Mouse (Mus musculus) brown adipose tissue, adult 24 weeks (tissue): ENCODE data around the gene Prl7b1. TPM values are rescaled to one million over a fixed set of nuclear protein-coding genes. Genes with fewer than 3 reads are reported as not detected.

Experiments
- H3K27ac ChIP-seq: fragments of 200-500 bp; replicated peaks from 2 replicates; pipeline ENCODE4 v1.5.1; 2012; ENCODE audit warnings: low read depth, mild to moderate bottlenecking, low read length
- H3K4me1 ChIP-seq: fragments of 200-500 bp; 2 replicates; pipeline ENCODE4 v1.6.1; 2012; ENCODE audit warnings: low read length, mixed read lengths; ENCODE audit not compliant: control insufficient read depth, insufficient read depth, insufficient read length
- H3K4me3 ChIP-seq: fragments of 200-500 bp; 2 replicates; pipeline ENCODE4 v1.5.1; 2012; ENCODE audit warnings: low read depth, mild to moderate bottlenecking, low read length, moderate library complexity; ENCODE audit not compliant: insufficient read depth
- polyA plus RNA-seq: library from polyadenylated mRNA; stranded (reverse); fragments of >200 nt; gene quantifications from 2 replicates; pipeline ENCODE4 v1.2.4, GENCODE M21; 2012; ENCODE audit not compliant: missing spikeins, insufficient read depth, insufficient read length

Gene Prl7b1
- polyA plus RNA-seq: not detected in 2 replicates

DNA sequence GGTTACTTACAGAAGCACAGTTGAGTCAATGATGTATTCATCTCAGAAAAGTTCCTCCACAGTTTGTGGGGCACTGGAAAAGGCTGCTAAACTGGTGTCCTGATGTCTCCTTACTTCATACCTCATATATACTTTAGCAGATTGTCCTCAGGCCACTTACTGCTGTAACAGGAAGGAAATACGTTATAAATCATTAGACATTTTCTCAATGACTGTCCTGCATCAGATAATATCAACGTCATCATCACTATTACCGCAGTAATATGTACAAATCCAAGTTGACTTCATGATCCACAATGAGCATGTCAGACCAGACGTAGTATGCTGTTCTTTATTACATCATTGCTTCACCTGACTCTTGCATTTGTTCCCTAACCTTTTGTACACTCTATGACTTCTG, at the start of gene Prl7b1:
Prl7b1 (minus strand) TSS at position 101 of the 400 bp plus-strand sequence.
- Histone ChIP-seq H3K4me3 (no peak within 1 kb of the TSS), H3K27ac (no peak within 1 kb of the TSS), H3K4me1 (no peaks in the 10 kb centered on the region)

DNA sequence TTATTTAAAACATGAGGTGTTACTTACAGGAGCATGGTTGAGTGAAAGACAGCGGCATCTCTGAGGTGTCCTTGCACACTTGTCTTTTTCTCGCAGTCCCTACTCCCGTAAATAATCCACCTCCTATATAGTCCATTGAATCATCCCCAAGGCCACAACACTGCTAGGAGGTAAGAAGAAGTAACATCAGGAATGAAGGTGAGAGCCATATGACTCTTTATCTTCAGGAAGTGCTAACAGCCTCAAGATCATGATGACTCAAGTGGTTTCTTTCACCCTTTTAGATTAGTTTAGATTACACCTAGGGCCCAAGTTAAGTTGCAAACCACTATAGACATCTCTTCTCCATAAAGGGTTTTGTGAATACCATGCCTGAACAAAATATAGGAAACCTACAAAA, 32.0 kb upstream of the Prl7b1 start, which contains the start of gene Prl7a1:
Prl7a1 (minus strand) TSS at position 101 of the 400 bp plus-strand sequence.
- no peak within 1 kb of the TSS for H3K27ac ChIP-seq
- no peaks in the 10 kb centered on the region for H3K4me1 ChIP-seq
- H3K4me3 ChIP-seq: no peak within 1 kb of the TSS

DNA sequence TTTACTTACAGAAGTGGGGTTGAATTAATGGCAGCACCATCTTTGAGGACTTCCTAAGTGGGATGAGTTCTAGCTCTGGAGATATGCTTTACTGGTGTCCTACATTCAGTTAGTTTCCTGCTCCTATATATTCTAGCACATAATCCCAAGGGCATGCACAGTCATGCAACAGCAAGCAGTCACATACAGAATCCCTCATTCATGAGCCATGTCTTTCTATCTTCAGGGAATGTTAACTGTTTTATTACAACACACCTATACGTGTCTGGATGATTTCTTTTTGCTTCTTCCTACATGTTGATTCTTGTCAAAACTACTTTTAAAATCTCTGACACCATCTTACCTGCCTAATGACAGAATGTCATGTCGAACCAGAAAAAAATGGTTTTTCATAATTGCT, 28.3 kb downstream of the Prl7b1 start, which contains the start of gene Prl8a1:
Prl8a1 (minus strand) TSS at position 101 of the 400 bp plus-strand sequence.
- Histone ChIP-seq H3K27ac (no peak within 1 kb of the TSS), H3K4me1 (no peaks in the 10 kb centered on the region), H3K4me3 (no peak within 1 kb of the TSS)

DNA sequence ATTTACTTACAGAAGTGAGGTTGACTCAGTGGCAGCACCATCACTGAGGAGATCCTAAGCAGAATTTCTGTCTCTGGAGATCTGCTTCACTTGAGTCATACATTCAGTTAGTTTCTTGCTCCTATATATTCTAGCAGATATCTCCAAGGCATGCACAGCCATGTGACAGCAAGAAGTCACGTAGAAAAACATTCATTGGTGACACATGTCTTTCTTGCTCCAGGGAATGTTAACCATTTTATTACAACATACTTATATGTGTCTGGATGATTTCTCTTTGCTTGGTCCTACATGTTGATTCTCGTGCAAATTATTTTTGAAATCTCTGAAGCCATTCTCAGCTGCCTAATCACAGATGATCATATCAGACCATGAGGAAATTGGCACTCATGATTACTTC, 45.9 kb downstream of the Prl7b1 start, which contains the start of gene Prl8a9:
Prl8a9 (minus strand) TSS at position 101 of the 400 bp plus-strand sequence.
- Histone ChIP-seq H3K4me3 (no peak within 1 kb of the TSS), H3K27ac (no peak within 1 kb of the TSS), H3K4me1 (no peaks in the 10 kb centered on the region)

DNA sequence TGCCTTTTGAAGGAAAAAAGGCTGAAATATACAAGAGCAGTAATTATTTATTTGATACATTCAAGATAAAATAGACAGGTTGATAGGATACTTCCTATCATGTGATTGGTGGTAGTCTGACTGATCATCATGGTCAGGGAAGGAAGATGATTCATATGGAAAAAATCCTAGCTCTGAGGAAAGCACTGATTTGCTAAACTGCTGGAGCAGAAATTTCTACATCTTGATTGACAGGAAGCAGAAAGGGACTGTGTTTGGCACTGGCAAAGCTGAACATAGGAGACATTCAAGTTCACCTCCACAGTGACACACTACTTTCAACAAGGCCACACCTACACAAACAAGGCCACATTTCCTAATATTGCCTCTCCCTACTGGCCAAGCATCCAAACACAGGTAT, 57.0 kb downstream of the Prl7b1 start:
- no peak overlapping the region for H3K27ac ChIP-seq
- no peak overlapping the region for H3K4me3 ChIP-seq
- H3K4me1 ChIP-seq: no peaks in the 10 kb centered on the region

Other genes with a start within 250 kb of the Prl7b1 start
- not detected in 2 replicates for gene Prl2b1, start 219.7 kb downstream of the Prl7b1 start, polyA plus RNA-seq
- gene Prl8a6, start 171.9 kb downstream of the Prl7b1 start, polyA plus RNA-seq: not detected in 2 replicates
- gene Prl8a8, start 97.4 kb downstream of the Prl7b1 start, polyA plus RNA-seq: not detected in 2 replicates
- gene Prl8a9, start 46.0 kb downstream of the Prl7b1 start, polyA plus RNA-seq: not detected in 2 replicates
- not detected in 2 replicates for gene Prl8a1, start 28.4 kb downstream of the Prl7b1 start, polyA plus RNA-seq
- gene Prl7a1, start 31.9 kb upstream of the Prl7b1 start, polyA plus RNA-seq: not detected in 2 replicates
- gene Prl7a2, start 57.5 kb upstream of the Prl7b1 start, polyA plus RNA-seq: not detected in 2 replicates
- not detected in 2 replicates for gene Prl7d1, start 106.2 kb upstream of the Prl7b1 start, polyA plus RNA-seq
- not detected in 2 replicates for gene Prl7c1, start 170.2 kb upstream of the Prl7b1 start, polyA plus RNA-seq
- not detected in 2 replicates for gene Prl2a1, start 191.1 kb upstream of the Prl7b1 start, polyA plus RNA-seq
- not detected in 2 replicates for gene Prl2c1, start 238.8 kb upstream of the Prl7b1 start, polyA plus RNA-seq